19 mouse cellular contexts compared by ENCODE assay signal in the genomic region with DNA sequence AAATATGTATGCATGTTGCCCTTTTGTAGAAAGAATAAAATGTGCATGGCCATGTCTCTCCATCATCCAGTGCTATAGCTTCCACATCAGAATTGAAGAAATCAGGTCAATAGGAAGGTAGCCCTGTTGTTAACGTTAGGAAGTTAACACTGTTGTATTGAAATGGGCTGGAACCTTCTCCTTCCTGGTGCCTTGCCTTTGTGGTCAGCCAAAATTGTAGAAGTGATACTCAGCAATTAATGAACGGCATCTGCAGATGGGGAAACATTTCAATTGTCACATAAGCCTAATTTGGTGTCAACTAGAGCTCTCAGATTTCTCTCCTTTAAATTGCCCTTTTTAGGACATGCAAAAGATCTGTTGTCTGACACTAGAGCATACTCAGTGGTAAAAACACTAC.
DNase-seq lines count a peak whose midpoint lies in the region; ATAC-seq lines count a peak whose summit lies in the region.
"Had no signal": no experiment of that assay in that cellular context is flagged by ENCODE, and none has a peak within 500 bp of the region (broad histone marks: within the 10 kb centered on the region; RNA-seq: fewer than 3 reads in every experiment).

No protein-coding gene starts in this region.

- H3K36me3 ChIP-seq in liver, embryonic 11.5 days (ENCODE audit: control insufficient read depth, insufficient read depth, low read length): no peaks in the 10 kb centered on the region
- H3K36me3 ChIP-seq: embryonic facial prominence, embryonic 10.5 days; embryonic facial prominence, embryonic 12.5 days had no signal

- peak; percentile 29 for DNase-seq in heart, adult 11 months
- no peak for DNase-seq in heart, adult 8-10 months (ENCODE audit: low spot score)
- DNase-seq in lung, postnatal 14 days: no peak
- DNase-seq in liver, embryonic 11.5 days (ENCODE audit: low spot score): no peak
- DNase-seq: adrenal gland, adult 2 months; adrenal gland, postnatal 10 days; adrenal gland, postnatal 25 days; cerebellum, adult 11 months; cerebellum, adult 18-20 months; cerebellum, adult 8-10 months; cerebellum, adult 9-11 months; cerebellum, postnatal 14 days; cerebellum, postnatal 36 days had no signal

- ATAC-seq in granulocyte monocyte progenitor cell, adult 5-6 weeks (replicated peaks; ENCODE audit: poor library complexity, severe bottlenecking): peak; percentile 97
- peak; percentile 92 for ATAC-seq in megakaryocyte progenitor cell, adult 5-6 weeks (replicated peaks; ENCODE audit: poor library complexity)
- ATAC-seq in liver, embryonic 11.5 days (replicated peaks; ENCODE audit: low FRiP score): no peak
- ATAC-seq: forebrain, embryonic 13.5 days; forebrain, embryonic 16.5 days had no signal

- H3K4me3 ChIP-seq in liver, embryonic 11.5 days (ENCODE audit: low read depth, low read length): no peak overlapping the region
- H3K4me3 ChIP-seq: embryonic facial prominence, embryonic 10.5 days; embryonic facial prominence, embryonic 12.5 days; forebrain, embryonic 13.5 days had no signal

- no peaks in the 10 kb centered on the region for H3K27me3 ChIP-seq in liver, embryonic 11.5 days (replicated peaks; ENCODE audit: control insufficient read depth, insufficient read depth, low read length)
- H3K27me3 ChIP-seq: embryonic facial prominence, embryonic 12.5 days; forebrain, embryonic 13.5 days had no signal

- no peak overlapping the region for H3K9ac ChIP-seq in liver, embryonic 11.5 days (ENCODE audit: low read depth, low read length)
- H3K9ac ChIP-seq: embryonic facial prominence, embryonic 12.5 days; forebrain, embryonic 13.5 days had no signal

- 65% methylated on average over 2 of the region's 2 CpGs for WGBS in liver, embryonic 11.5 days

- no peak overlapping the region for H3K27ac ChIP-seq in liver, embryonic 11.5 days (ENCODE audit: low read depth, low read length)
- H3K27ac ChIP-seq: embryonic facial prominence, embryonic 10.5 days; embryonic facial prominence, embryonic 12.5 days; forebrain, embryonic 13.5 days had no signal

- no peaks in the 10 kb centered on the region for H3K9me3 ChIP-seq in liver, embryonic 11.5 days (ENCODE audit: control insufficient read depth, low read length)
- H3K9me3 ChIP-seq: embryonic facial prominence, embryonic 12.5 days; forebrain, embryonic 13.5 days had no signal

- no peak overlapping the region for H3K4me2 ChIP-seq in liver, embryonic 11.5 days
- H3K4me2 ChIP-seq: embryonic facial prominence, embryonic 12.5 days; forebrain, embryonic 13.5 days had no signal

- H3K4me1 ChIP-seq in liver, embryonic 11.5 days (replicated peaks; ENCODE audit: control insufficient read depth, insufficient read depth, low read length): no peaks in the 10 kb centered on the region
- H3K4me1 ChIP-seq: embryonic facial prominence, embryonic 10.5 days; embryonic facial prominence, embryonic 12.5 days; forebrain, embryonic 13.5 days had no signal
